Mouse (Mus musculus): ENCODE results near the gene Grm7.

- TF ChIP-seq POLR2A (IDR thresholded peaks at IDR 0.05; ENCODE audit: control insufficient read depth, extremely low read depth, insufficient read depth, low read length, poor library complexity) (no peak), CTCF (IDR thresholded peaks at IDR 0.05; ENCODE audit: borderline replicate concordance, control insufficient read depth, extremely low read depth, insufficient read depth, low read length, poor library complexity) (no peak)
Measured at GRCm38 (mm10) chr6:111561347-111561746, 916.0 kb downstream of the Grm7 start.
